Mouse (Mus musculus): ENCODE results near the gene B4galnt1.

Gene B4galnt1

GRCm38 (mm10) chr10:127177235-127177634 lies 12.2 kb downstream of the B4galnt1 start:
- peak overlapping the region; percentile 58 for H3K4me3 ChIP-seq (replicated peaks; ENCODE audit: low read length)
- TF ChIP-seq CTCF (conservative IDR thresholded peaks at IDR 0.05; ENCODE audit: low read length): no peak
- TF ChIP-seq NANOG (IDR thresholded peaks at IDR 0.05; ENCODE audit: borderline replicate concordance, low read length): no peak
- TF ChIP-seq POU5F1 (IDR thresholded peaks at IDR 0.05; ENCODE audit: borderline replicate concordance, low read length): no peak
- peaks cover 74% of the 10 kb centered on the region for H3K4me1 ChIP-seq (replicated peaks; ENCODE audit: low read depth, low read length)
- H3K9me3 ChIP-seq (ENCODE audit: low read length): no peaks in the 10 kb centered on the region
- H3K36me3 ChIP-seq (ENCODE audit: insufficient read depth, low read length): peaks cover 2% of the 10 kb centered on the region
- H3K27me3 ChIP-seq (ENCODE audit: insufficient read depth, low read length): peaks cover 42% of the 10 kb centered on the region

DNA sequence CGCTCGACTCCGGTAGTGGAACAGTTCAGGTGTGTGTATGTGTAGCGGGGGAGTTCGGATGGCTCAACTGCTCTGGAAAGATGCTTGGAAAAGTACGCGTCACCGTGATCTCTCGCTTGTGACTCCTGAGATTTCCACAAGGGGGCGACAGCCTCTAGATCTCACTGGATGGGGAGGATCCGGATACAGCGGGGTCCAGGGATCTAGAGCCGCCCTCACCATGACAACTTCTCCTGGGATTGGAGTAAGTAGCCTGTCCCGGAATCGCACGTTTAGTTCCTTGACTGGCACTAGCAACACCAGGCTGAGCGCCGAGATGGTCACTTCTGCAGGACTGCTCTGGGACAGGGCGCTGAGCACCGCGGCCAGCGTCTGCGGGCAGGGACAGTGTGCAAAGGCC lies 12.7 kb downstream of the B4galnt1 start:
- Histone ChIP-seq H3K9me3 (ENCODE audit: low read length) (no peaks in the 10 kb centered on the region), H3K36me3 (ENCODE audit: insufficient read depth, low read length) (peaks cover 6% of the 10 kb centered on the region), H3K27me3 (ENCODE audit: insufficient read depth, low read length) (peaks cover 46% of the 10 kb centered on the region), H3K4me3 (replicated peaks; ENCODE audit: low read length) (peak overlapping the region; percentile 74), H3K4me1 (replicated peaks; ENCODE audit: low read depth, low read length) (peaks cover 77% of the 10 kb centered on the region)
- TF ChIP-seq CTCF (conservative IDR thresholded peaks at IDR 0.05; ENCODE audit: low read length) (peak; percentile 73), NANOG (IDR thresholded peaks at IDR 0.05; ENCODE audit: borderline replicate concordance, low read length) (no peak), POU5F1 (IDR thresholded peaks at IDR 0.05; ENCODE audit: borderline replicate concordance, low read length) (no peak)

- no peaks in the 10 kb centered on the region for H3K9me3 ChIP-seq (ENCODE audit: low read length)
- H3K4me1 ChIP-seq (replicated peaks; ENCODE audit: low read depth, low read length): peaks cover 80% of the 10 kb centered on the region
- peaks cover 14% of the 10 kb centered on the region for H3K36me3 ChIP-seq (ENCODE audit: insufficient read depth, low read length)
- TF ChIP-seq POU5F1 (IDR thresholded peaks at IDR 0.05; ENCODE audit: borderline replicate concordance, low read length) (no peak), CTCF (conservative IDR thresholded peaks at IDR 0.05; ENCODE audit: low read length) (no peak), NANOG (IDR thresholded peaks at IDR 0.05; ENCODE audit: borderline replicate concordance, low read length) (no peak)
- peak overlapping the region; percentile 74 for H3K4me3 ChIP-seq (replicated peaks; ENCODE audit: low read length)
- peaks cover 46% of the 10 kb centered on the region for H3K27me3 ChIP-seq (ENCODE audit: insufficient read depth, low read length)
Measured at GRCm38 (mm10) chr10:127178286-127179027, 13.4 kb downstream of the B4galnt1 start.

GRCm38 (mm10) chr10:127179871-127180694 lies 15.1 kb downstream of the B4galnt1 start, which contains the start of gene Slc26a10:
TSS of gene Slc26a10 (minus strand) at chr10:127180645.
- TF ChIP-seq CTCF (conservative IDR thresholded peaks at IDR 0.05; ENCODE audit: low read length) (no peak), POU5F1 (IDR thresholded peaks at IDR 0.05; ENCODE audit: borderline replicate concordance, low read length) (no peak), NANOG (IDR thresholded peaks at IDR 0.05; ENCODE audit: borderline replicate concordance, low read length) (no peak)
- H3K36me3 ChIP-seq (ENCODE audit: insufficient read depth, low read length): peaks cover 21% of the 10 kb centered on the region
- H3K4me3 ChIP-seq (replicated peaks; ENCODE audit: low read length): peak within 1 kb of the TSS; percentile 67
- no peaks in the 10 kb centered on the region for H3K9me3 ChIP-seq (ENCODE audit: low read length)
- peaks cover 46% of the 10 kb centered on the region for H3K27me3 ChIP-seq (ENCODE audit: insufficient read depth, low read length)
- peaks cover 90% of the 10 kb centered on the region for H3K4me1 ChIP-seq (replicated peaks; ENCODE audit: low read depth, low read length)

DNA sequence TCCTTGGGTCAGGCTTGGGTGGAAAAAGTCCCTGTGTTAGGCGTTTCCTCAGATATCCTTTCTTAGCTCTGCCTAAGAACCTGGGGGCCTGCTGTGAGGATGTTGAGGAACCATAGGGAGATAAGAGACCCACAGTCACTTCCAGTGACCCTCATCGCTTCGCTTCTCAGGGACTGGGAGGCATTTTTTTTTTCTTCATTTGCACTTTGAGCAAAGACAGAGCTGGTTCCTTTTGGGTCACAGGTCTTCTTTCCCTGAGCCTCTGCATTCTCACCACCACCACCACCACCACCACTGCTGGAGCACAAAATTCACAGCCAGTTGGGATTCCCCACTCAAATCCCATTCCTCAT lies 15.6 kb downstream of the B4galnt1 start:
- TF ChIP-seq NANOG (IDR thresholded peaks at IDR 0.05; ENCODE audit: borderline replicate concordance, low read length) (no peak), POU5F1 (IDR thresholded peaks at IDR 0.05; ENCODE audit: borderline replicate concordance, low read length) (no peak), CTCF (conservative IDR thresholded peaks at IDR 0.05; ENCODE audit: low read length) (no peak)
- no peaks in the 10 kb centered on the region for H3K9me3 ChIP-seq (ENCODE audit: low read length)
- peaks cover 46% of the 10 kb centered on the region for H3K27me3 ChIP-seq (ENCODE audit: insufficient read depth, low read length)
- peaks cover 26% of the 10 kb centered on the region for H3K36me3 ChIP-seq (ENCODE audit: insufficient read depth, low read length)
- H3K4me3 ChIP-seq (replicated peaks; ENCODE audit: low read length): peak overlapping the region; percentile 67
- H3K4me1 ChIP-seq (replicated peaks; ENCODE audit: low read depth, low read length): peaks cover 96% of the 10 kb centered on the region

DNA sequence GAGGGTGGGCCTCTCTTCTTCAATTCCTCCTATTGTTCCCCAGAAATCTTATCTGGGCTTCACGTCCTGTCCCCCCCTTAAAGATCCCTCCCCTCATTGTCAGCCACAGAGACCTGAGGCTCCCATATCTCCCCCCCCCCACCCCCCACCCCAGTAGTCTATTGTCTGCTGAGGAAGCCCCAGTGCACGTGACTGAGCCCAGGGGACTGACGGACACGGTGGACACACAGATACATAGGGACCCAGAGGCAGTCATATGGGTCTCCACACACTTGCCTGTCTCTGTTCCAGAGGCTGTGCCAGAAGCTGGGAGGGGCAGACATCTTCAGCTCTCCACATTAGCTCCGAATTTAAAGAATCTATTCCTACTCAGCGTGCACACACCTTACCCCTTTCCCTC lies 16.5 kb downstream of the B4galnt1 start:
- no peak overlapping the region for H3K4me3 ChIP-seq (replicated peaks; ENCODE audit: low read length)
- TF ChIP-seq POU5F1 (IDR thresholded peaks at IDR 0.05; ENCODE audit: borderline replicate concordance, low read length): no peak
- no peak for TF ChIP-seq CTCF (conservative IDR thresholded peaks at IDR 0.05; ENCODE audit: low read length)
- TF ChIP-seq NANOG (IDR thresholded peaks at IDR 0.05; ENCODE audit: borderline replicate concordance, low read length): no peak
- H3K36me3 ChIP-seq (ENCODE audit: insufficient read depth, low read length): peaks cover 35% of the 10 kb centered on the region
- H3K27me3 ChIP-seq (ENCODE audit: insufficient read depth, low read length): peaks cover 46% of the 10 kb centered on the region
- peaks cover 92% of the 10 kb centered on the region for H3K4me1 ChIP-seq (replicated peaks; ENCODE audit: low read depth, low read length)
- no peaks in the 10 kb centered on the region for H3K9me3 ChIP-seq (ENCODE audit: low read length)

- Histone ChIP-seq H3K4me3 (replicated peaks; ENCODE audit: low read length) (no peak overlapping the region), H3K27me3 (ENCODE audit: insufficient read depth, low read length) (peaks cover 49% of the 10 kb centered on the region)
- TF ChIP-seq CTCF (conservative IDR thresholded peaks at IDR 0.05; ENCODE audit: low read length) (no peak), NANOG (IDR thresholded peaks at IDR 0.05; ENCODE audit: borderline replicate concordance, low read length) (no peak), POU5F1 (IDR thresholded peaks at IDR 0.05; ENCODE audit: borderline replicate concordance, low read length) (no peak)
Measured at GRCm38 (mm10) chr10:127182624-127183023, 17.6 kb downstream of the B4galnt1 start.

DNA sequence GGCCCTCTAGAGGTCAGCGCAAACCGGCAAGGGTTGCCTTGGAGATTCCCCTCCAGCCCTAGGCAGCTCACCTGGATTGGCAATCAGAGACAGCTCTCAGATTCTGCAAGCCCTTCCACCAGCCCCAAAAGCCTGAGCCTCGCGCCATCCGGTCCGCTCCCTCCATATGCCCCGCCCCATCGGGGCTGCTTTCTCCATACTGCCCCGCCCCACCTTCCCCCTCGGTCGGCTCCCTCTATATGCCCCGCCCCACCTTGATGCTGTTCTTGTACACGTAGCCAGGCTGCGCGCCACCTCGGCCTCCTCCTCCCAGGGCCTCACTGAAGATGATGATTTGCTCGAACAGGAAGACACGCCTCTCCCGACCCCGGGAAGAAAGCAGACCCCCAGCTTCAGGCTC lies 18.7 kb downstream of the B4galnt1 start:
- peaks cover 86% of the 10 kb centered on the region for H3K4me1 ChIP-seq (replicated peaks; ENCODE audit: low read depth, low read length)
- H3K36me3 ChIP-seq (ENCODE audit: insufficient read depth, low read length): peaks cover 41% of the 10 kb centered on the region
- H3K4me3 ChIP-seq (replicated peaks; ENCODE audit: low read length): peak overlapping the region; percentile 65
- no peaks in the 10 kb centered on the region for H3K9me3 ChIP-seq (ENCODE audit: low read length)
- TF ChIP-seq NANOG (IDR thresholded peaks at IDR 0.05; ENCODE audit: borderline replicate concordance, low read length) (no peak), CTCF (conservative IDR thresholded peaks at IDR 0.05; ENCODE audit: low read length) (no peak), POU5F1 (IDR thresholded peaks at IDR 0.05; ENCODE audit: borderline replicate concordance, low read length) (no peak)
- peaks cover 40% of the 10 kb centered on the region for H3K27me3 ChIP-seq (ENCODE audit: insufficient read depth, low read length)

More at GRCm38 (mm10) chr10:127182624-127183023, 17.6 kb downstream of the B4galnt1 start:
- H3K36me3 ChIP-seq (ENCODE audit: insufficient read depth, low read length): peaks cover 41% of the 10 kb centered on the region
- H3K9me3 ChIP-seq (ENCODE audit: low read length): no peaks in the 10 kb centered on the region
- peaks cover 92% of the 10 kb centered on the region for H3K4me1 ChIP-seq (replicated peaks; ENCODE audit: low read depth, low read length)

Data from E14TG2a.4 (cell line).